ENCODE assay signal across 8 mouse cellular contexts in the genomic region with DNA sequence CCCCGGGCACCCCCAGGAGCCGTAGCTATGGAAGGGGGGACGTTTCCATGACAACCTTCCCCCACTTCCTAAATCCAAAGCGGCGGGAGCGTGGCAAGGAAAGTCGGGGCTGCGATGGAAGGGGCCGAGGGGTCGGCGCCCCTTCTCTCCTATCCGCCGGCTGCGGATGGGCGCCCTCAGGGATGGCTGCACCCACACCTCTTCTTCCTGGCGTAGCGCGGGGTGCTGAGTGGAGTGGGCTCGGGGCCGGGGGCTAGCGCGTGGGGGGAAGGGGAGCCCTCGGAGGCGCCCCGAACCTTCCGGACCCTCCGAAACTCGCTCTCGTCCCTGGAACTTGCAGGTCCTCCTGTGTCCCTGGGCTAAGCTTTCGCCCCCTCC. TPM values are rescaled to one million over a fixed set of nuclear protein-coding genes. Genes with fewer than 3 reads are reported as not detected.
DNase-seq lines count a peak whose midpoint lies in the region; ATAC-seq and TF ChIP-seq lines count a peak whose summit lies in the region.

No protein-coding gene starts in this region.

- H3K27me3 ChIP-seq in limb, embryonic 13.5 days: peaks cover 21% of the 10 kb centered on the region
- H3K27me3 ChIP-seq in stomach, embryonic 15.5 days (replicated peaks): peaks cover 16% of the 10 kb centered on the region; the same call in 1 of the 2 replicates

- H3K27ac ChIP-seq in gastrocnemius, adult 2 months: peak overlapping the region; percentile 75
- peak overlapping the region; percentile 35; the same call in 1 of the 2 replicates for H3K27ac ChIP-seq in limb, embryonic 13.5 days
- 0 out of 2 replicates have a peak overlapping the region, but pooled peaks have one; percentile 16 for H3K27ac ChIP-seq in stomach, embryonic 15.5 days

- intact Hi-C loops in gastrocnemius, adult 2 months (cut with DNase I): loop anchor here (2.0 kb wide), 1 partner anchor 168 kb away; no protein-coding TSS in a partner anchor

- peak overlapping the region; percentile 96 for H3K4me2 ChIP-seq in limb, embryonic 13.5 days (replicated peaks)
- peak overlapping the region; percentile 91 for H3K4me2 ChIP-seq in stomach, embryonic 15.5 days

- H3K4me1 ChIP-seq in limb, embryonic 13.5 days: peaks cover 30% of the 10 kb centered on the region
- peaks cover 18% of the 10 kb centered on the region for H3K4me1 ChIP-seq in stomach, embryonic 15.5 days

- H3K9ac ChIP-seq in limb, embryonic 13.5 days: peak overlapping the region; percentile 81
- peak overlapping the region; percentile 44 for H3K9ac ChIP-seq in stomach, embryonic 15.5 days

- no peak for DNase-seq in gastrocnemius, adult 2 months
- no peak for DNase-seq in gastrocnemius, postnatal 10 days
- peak; percentile 27 for DNase-seq in retina, postnatal 7 days (ENCODE audit: low read depth, low spot score)
- no peak for DNase-seq in retina, postnatal 1 day
- no peak for DNase-seq in cerebellum, adult 11-12 months
- no peak for DNase-seq in layer of hippocampus, postnatal 10 days (ENCODE audit: low spot score in 2 of 2)

- no peaks in the 10 kb centered on the region for H3K9me3 ChIP-seq in limb, embryonic 13.5 days
- no peaks in the 10 kb centered on the region for H3K9me3 ChIP-seq in stomach, embryonic 15.5 days

- WGBS in limb, embryonic 13.5 days: under 1% methylated on average over 19 of the region's 30 CpGs
- WGBS in stomach, embryonic 15.5 days: 0% methylated on average over 30 of the region's 30 CpGs

- ATAC-seq in limb, embryonic 13.5 days (ENCODE audit: low FRiP score, low read depth): peak; percentile 26
- peak; percentile 15; the same call in 1 of the 2 replicates for ATAC-seq in stomach, embryonic 15.5 days (ENCODE audit: insufficient read depth, low FRiP score, low read depth)

- TF ChIP-seq CTCF in gastrocnemius, adult 2 months (IDR thresholded peaks at IDR 0.05): no peak

- no peaks in the 10 kb centered on the region for H3K36me3 ChIP-seq in limb, embryonic 13.5 days
- no peaks in the 10 kb centered on the region for H3K36me3 ChIP-seq in stomach, embryonic 15.5 days

- H3K4me3 ChIP-seq in gastrocnemius, adult 2 months: peak overlapping the region; percentile 86
- peak overlapping the region; percentile 73 for H3K4me3 ChIP-seq in limb, embryonic 13.5 days
- peak overlapping the region; percentile 64 for H3K4me3 ChIP-seq in stomach, embryonic 15.5 days (replicated peaks)

RNA-seq across cellular contexts. Expression of a gene that starts 0.6 kb away (rescaled TPM):
- 1 to 10 TPM; 3.1 to 4.9 TPM for total RNA-seq in gastrocnemius, adult 2 months (2021)
- 10 to 100 TPM in 1 of 2 experiments, 1 to 10 TPM in 1; 7.4 to 10.7 TPM for total RNA-seq in gastrocnemius, postnatal 10 days (2021)
- polyA plus RNA-seq in limb, embryonic 13.5 days (2015; fragmentation: Nextera tagmentation; extraction: Ambion mirVana): 41.0 and 44.2 TPM in 2 replicates
- 40.1 and 43.5 TPM in 2 replicates for polyA plus RNA-seq in stomach, embryonic 15.5 days (2015; fragmentation: Nextera tagmentation; extraction: Ambion mirVana)
- 100 to 1,000 TPM; 300 to 315 TPM for total RNA-seq in layer of hippocampus, postnatal 10 days (2021)

Comparison
In these comparisons a context has a peak if more than half of its experiments do, and no peak if none do; other contexts are left out.
1. H3K27ac ChIP-seq: peak in every context shown above with its lines; median percentile 75 in gastrocnemius, adult 2 months; 35 in limb, embryonic 13.5 days; 16 in stomach, embryonic 15.5 days.
2. RNA of a gene that starts 0.6 kb away (total RNA-seq): 300 to 315 TPM in layer of hippocampus, postnatal 10 days; 7.4 to 10.7 TPM in gastrocnemius, postnatal 10 days and 3.1 to 4.9 TPM in gastrocnemius, adult 2 months; every median in the first group is over 10 times any median in the second.
3. Peak in every context shown above with its lines, with median percentiles within 50 percentile points of each other: H3K4me3 ChIP-seq.